Mouse (Mus musculus) embryonic fibroblast, embryonic 13.5 days (primary cell): Measurements from ENCODE around the gene Stk24.

Source experiments
- CTCF ChIP-seq: IDR thresholded peaks from 2 replicates; pipeline ENCODE4 v1.5.1; 2011; ENCODE audit warnings: mild to moderate bottlenecking, control low read depth, low read length, moderate library complexity, borderline replicate concordance; ENCODE audit not compliant: insufficient read depth
- POLR2A ChIP-seq: IDR thresholded peaks from 2 replicates; pipeline ENCODE4 v1.6.1; 2011; ENCODE audit warnings: low read depth, mild to moderate bottlenecking, control low read depth, low read length, moderate library complexity

GRCm38 (mm10) chr14:121279106-121279505 is 100.7 kb downstream of the Stk24 start:
- TF ChIP-seq POLR2A (no peak), CTCF (peak; percentile 80)
